Mouse (Mus musculus) CH12.LX (cell line): ENCODE data around the gene Scn4a. TPM values are rescaled to one million over a fixed set of nuclear protein-coding genes. Genes with fewer than 3 reads are reported as not detected.
A peak's percentile ranks its signal among the peaks of the same experiment; 100 is the strongest.

ENCODE experiments used
- DNase-seq: peaks from one replicate; pipeline ENCODE4 v3.0.0-alpha.2; 2013; ENCODE audit errors: extremely low read depth
- H3K27ac ChIP-seq: 2 replicates; pipeline ENCODE4 v1.5.1; 2012; ENCODE audit warnings: low read depth, mild to moderate bottlenecking, control low read depth, moderate library complexity; ENCODE audit not compliant: insufficient read depth
- H3K27me3 ChIP-seq: replicated peaks from 2 replicates; pipeline ENCODE3; 2012; ENCODE audit warnings: inconsistent platforms
- H3K36me3 ChIP-seq, 2 experiments: replicated peaks in 1 of 2; 2 replicates each; pipeline versions ENCODE3 to v1.6.1; 2012; ENCODE audit warnings: inconsistent platforms in 1 of 2, low read length in 1 of 2, mild to moderate bottlenecking in 1 of 2, mixed read lengths in 1 of 2, moderate library complexity in 1 of 2; ENCODE audit not compliant: control insufficient read depth in 1 of 2, insufficient read depth in 1 of 2
- H3K4me1 ChIP-seq, 2 experiments: 2 replicates each; pipeline ENCODE4 v1.6.1; 2012; ENCODE audit warnings: inconsistent platforms in 1 of 2, moderate library complexity in 1 of 2; ENCODE audit not compliant: insufficient read depth in 2 of 2, control insufficient read depth in 1 of 2
- H3K4me2 ChIP-seq: 2 replicates; pipeline ENCODE4 v1.6.1; 2012; ENCODE audit warnings: low read depth, mild to moderate bottlenecking, control low read depth; ENCODE audit not compliant: poor library complexity, insufficient read depth, severe bottlenecking
- H3K4me3 ChIP-seq, 3 experiments: fragments of 150-350 bp in 1 of 3; sonication (generic) in 1 of 3; replicated peaks in 1 of 3; 2 replicates each; pipeline versions ENCODE3 to v1.5.1; 2011 to 2012; ENCODE audit warnings: low read depth in 2 of 3, low read length in 2 of 3, mild to moderate bottlenecking in 2 of 3, moderate library complexity in 2 of 3, control low read depth in 1 of 3, improper control_type of control experiment in 1 of 3, inconsistent platforms in 1 of 3, mixed read lengths in 1 of 3; ENCODE audit not compliant: poor library complexity in 1 of 3
- H3K79me2 ChIP-seq: replicated peaks from 2 replicates; pipeline ENCODE4 v1.6.1; 2012; ENCODE audit warnings: mild to moderate bottlenecking, moderate library complexity; ENCODE audit not compliant: control insufficient read depth, poor library complexity, insufficient read depth, severe bottlenecking; ENCODE audit errors: extremely low read depth
- H3K9ac ChIP-seq: 2 replicates; pipeline ENCODE4 v1.6.1; 2012; ENCODE audit warnings: low read depth, mild to moderate bottlenecking, control low read depth, moderate library complexity; ENCODE audit not compliant: insufficient read depth
- H3K9me3 ChIP-seq: replicated peaks from 2 replicates; pipeline ENCODE3; 2012; ENCODE audit warnings: low read length, inconsistent platforms, mixed read lengths
- BHLHE40 ChIP-seq: IDR thresholded peaks from 2 replicates; pipeline ENCODE4 v1.6.1; 2011; ENCODE audit warnings: mild to moderate bottlenecking, low read depth, low read length, improper control_type of control experiment
- CHD1 ChIP-seq: IDR thresholded peaks from 2 replicates; pipeline ENCODE4 v1.6.1; 2012; ENCODE audit warnings: low read depth, low read length, improper control_type of control experiment, inconsistent platforms
- CHD2 ChIP-seq: IDR thresholded peaks from 2 replicates; pipeline ENCODE4 v1.6.1; 2011; ENCODE audit warnings: low read length, improper control_type of control experiment
- CTCF ChIP-seq, 2 experiments: IDR thresholded peaks in 1 of 2; conservative IDR thresholded peaks in 1 of 2; 2 replicates each; pipeline ENCODE4 v1.5.1; 2011 to 2012; ENCODE audit warnings: low read depth in 2 of 2, low read length in 2 of 2, improper control_type of control experiment in 1 of 2, inconsistent platforms in 1 of 2, mild to moderate bottlenecking in 1 of 2, moderate library complexity in 1 of 2
- ELF1 ChIP-seq: IDR thresholded peaks from 2 replicates; pipeline ENCODE4 v1.6.1; 2014; ENCODE audit warnings: low read depth, mild to moderate bottlenecking, inconsistent platforms, low read length, improper control_type of control experiment
- EP300 ChIP-seq: IDR thresholded peaks from 2 replicates; pipeline ENCODE4 v1.6.1; 2011; ENCODE audit warnings: low read length, improper control_type of control experiment
- ETS1 ChIP-seq: conservative IDR thresholded peaks from 2 replicates; pipeline ENCODE4 v1.6.1; 2012; ENCODE audit warnings: low read depth, mild to moderate bottlenecking, inconsistent platforms, low read length, improper control_type of control experiment, moderate library complexity
- GABPA ChIP-seq: IDR thresholded peaks from 2 replicates; pipeline ENCODE4 v1.6.1; 2012; ENCODE audit warnings: low read depth, low read length, improper control_type of control experiment, inconsistent platforms; ENCODE audit not compliant: insufficient replicate concordance
- HCFC1 ChIP-seq: IDR thresholded peaks from 2 replicates; pipeline ENCODE4 v1.6.1; 2012; ENCODE audit warnings: low read depth, mild to moderate bottlenecking, inconsistent platforms, low read length, improper control_type of control experiment
- IRF4 ChIP-seq: IDR thresholded peaks from 2 replicates; pipeline ENCODE4 v1.6.1; 2014; ENCODE audit warnings: low read depth, mild to moderate bottlenecking, inconsistent platforms, low read length, improper control_type of control experiment
- JUND ChIP-seq: conservative IDR thresholded peaks from 2 replicates; pipeline ENCODE4 v1.6.1; 2011; ENCODE audit warnings: low read depth, low read length, improper control_type of control experiment
- MAFK ChIP-seq: IDR thresholded peaks from 2 replicates; pipeline ENCODE4 v1.6.1; 2011; ENCODE audit warnings: low read length, improper control_type of control experiment; ENCODE audit not compliant: insufficient replicate concordance
- MAZ ChIP-seq: IDR thresholded peaks from 2 replicates; pipeline ENCODE4 v1.6.1; 2012; ENCODE audit warnings: low read depth, mild to moderate bottlenecking, inconsistent platforms, low read length, improper control_type of control experiment, moderate library complexity
- MEF2A ChIP-seq: IDR thresholded peaks from 2 replicates; pipeline ENCODE4 v1.6.1; 2014; ENCODE audit warnings: low read depth, mild to moderate bottlenecking, inconsistent platforms, low read length, improper control_type of control experiment, borderline replicate concordance
- MYC ChIP-seq: IDR thresholded peaks from 2 replicates; pipeline ENCODE4 v1.6.1; 2011; ENCODE audit warnings: low read depth, mild to moderate bottlenecking, improper control_type of control experiment, low read length
- NELFE ChIP-seq: IDR thresholded peaks from 2 replicates; pipeline ENCODE4 v1.6.1; 2011; ENCODE audit warnings: low read depth, low read length, improper control_type of control experiment
- NRF1 ChIP-seq: IDR thresholded peaks from 2 replicates; pipeline ENCODE4 v1.6.1; 2014; ENCODE audit warnings: low read depth, mild to moderate bottlenecking, inconsistent platforms, low read length, improper control_type of control experiment, moderate library complexity
- PAX5 ChIP-seq: IDR thresholded peaks from 2 replicates; pipeline ENCODE4 v1.6.1; 2012; ENCODE audit warnings: low read length, inconsistent platforms, mixed read lengths
- POLR2A ChIP-seq: IDR thresholded peaks from 2 replicates; pipeline ENCODE4 v1.6.1; 2011; ENCODE audit warnings: low read depth, mild to moderate bottlenecking, improper control_type of control experiment, low read length
- POLR2AphosphoS2 ChIP-seq: IDR thresholded peaks from 2 replicates; pipeline ENCODE4 v1.6.1; 2011; ENCODE audit warnings: low read depth, low read length, improper control_type of control experiment
- RAD21 ChIP-seq: IDR thresholded peaks from 2 replicates; pipeline ENCODE4 v1.6.1; 2011; ENCODE audit warnings: low read depth, mild to moderate bottlenecking, low read length, improper control_type of control experiment, moderate library complexity
- RCOR1 ChIP-seq: conservative IDR thresholded peaks from 2 replicates; pipeline ENCODE4 v1.6.1; 2012; ENCODE audit warnings: low read depth, mild to moderate bottlenecking, inconsistent platforms, low read length, improper control_type of control experiment
- SMC3 ChIP-seq: IDR thresholded peaks from 2 replicates; pipeline ENCODE4 v1.6.1; 2011; ENCODE audit warnings: low read depth, low read length, improper control_type of control experiment
- TBP ChIP-seq: conservative IDR thresholded peaks from 2 replicates; pipeline ENCODE4 v1.6.1; 2011; ENCODE audit warnings: low read depth, low read length, improper control_type of control experiment
- TCF12 ChIP-seq: IDR thresholded peaks from 2 replicates; pipeline ENCODE4 v1.6.1; 2014; ENCODE audit warnings: low read depth, mild to moderate bottlenecking, inconsistent platforms, low read length, improper control_type of control experiment
- UBTF ChIP-seq: IDR thresholded peaks from 2 replicates; pipeline ENCODE4 v1.6.1; 2012; ENCODE audit warnings: low read depth, mild to moderate bottlenecking, inconsistent platforms, low read length, improper control_type of control experiment, moderate library complexity
- USF1 ChIP-seq: IDR thresholded peaks from 2 replicates; pipeline ENCODE4 v1.6.1; 2014; ENCODE audit warnings: low read depth, mild to moderate bottlenecking, inconsistent platforms, low read length, improper control_type of control experiment
- ZC3H11A ChIP-seq: IDR thresholded peaks from 2 replicates; pipeline ENCODE4 v1.6.1; 2012; ENCODE audit warnings: low read depth, mild to moderate bottlenecking, inconsistent platforms, low read length, improper control_type of control experiment
- ZKSCAN1 ChIP-seq: IDR thresholded peaks from 2 replicates; pipeline ENCODE4 v1.6.1; 2012; ENCODE audit warnings: low read depth, inconsistent platforms, low read length, improper control_type of control experiment, borderline replicate concordance
- ZMIZ1 ChIP-seq: IDR thresholded peaks from 2 replicates; pipeline ENCODE4 v1.6.1; 2012; ENCODE audit warnings: low read depth, mild to moderate bottlenecking, inconsistent platforms, low read length, improper control_type of control experiment
- ZNF384 ChIP-seq: IDR thresholded peaks from 2 replicates; pipeline ENCODE4 v1.6.1; 2012; ENCODE audit warnings: low read depth, low read length, improper control_type of control experiment, inconsistent platforms
- dilution Hi-C: fragments of 300-500 bp; cut with MboI; formaldehyde crosslinking; loops from 2 replicates; pipeline ENCODE4 v1.14.3; 2020; ENCODE audit warnings: low sequenced_read_pairs; ENCODE audit not compliant: extremely low pct_unique_long_range_greater_than_20kb, extremely low pct_ligation_motif_present
- in situ Hi-C: fragments of 300-500 bp; cut with MboI; formaldehyde crosslinking; loops from 3 replicates; pipeline ENCODE4 v1.14.3; 2019; ENCODE audit warnings: low sequenced_read_pairs, low pct_ligation_motif_present, low pct_unique_long_range_greater_than_20kb, mixed read lengths
- polyA plus RNA-seq: library from polyadenylated mRNA; unstranded; fragments of >175 nt; gene quantifications from 2 replicates; pipeline ENCODE4 v1.2.1, GENCODE M21; 2012; ENCODE audit warnings: low read depth; ENCODE audit not compliant: insufficient read length
- total RNA-seq, 2 experiments: library from RNA; depleted of rRNA; stranded (reverse); fragments of 300-350 nt in 1 of 2; fragments of >200 nt in 1 of 2; gene quantifications; 2 replicates each; pipeline ENCODE4 v1.2.3; 2012 to 2014

Scn4a gene
- total and polyA plus RNA-seq, 3 experiments = 0.55 to 0.97 (median 0.64) TPM

GRCm38 (mm10) chr11:106316416-106316815 is 36.7 kb downstream of the Scn4a start:
- Histone ChIP-seq H3K4me1 (peaks cover 39 to 73% of the 10 kb centered on the region in 2 experiments), H3K27ac (no peak overlapping the region)

GRCm38 (mm10) chr11:106314333-106314812 is 38.7 kb downstream of the Scn4a start, which contains the start of gene Cd79b:
Cd79b (minus strand) TSS chr11:106314762.
- dilution Hi-C loops (no loop called here), in situ Hi-C loops (loop anchor here (25.0 kb wide), 1 partner anchor 448 kb away; the partner anchor contains the start of genes Milr1 and Pecam1)
- peak; percentile 95 for DNase-seq
- peaks cover 37% of the 10 kb centered on the region for H3K79me2 ChIP-seq
- peak within 1 kb of the TSS; percentile 76 for H3K4me2 ChIP-seq
- peaks cover 34 to 35% of the 10 kb centered on the region in 2 experiments for H3K36me3 ChIP-seq
- H3K27me3 ChIP-seq = no peaks in the 10 kb centered on the region
- peak within 1 kb of the TSS; percentile 75 to 97 (median 97) for H3K4me3 ChIP-seq
- peaks cover 47 to 86% of the 10 kb centered on the region in 2 experiments for H3K4me1 ChIP-seq
- H3K9ac ChIP-seq = peak within 1 kb of the TSS; percentile 100
- H3K27ac ChIP-seq = peak within 1 kb of the TSS; percentile 99
- H3K9me3 ChIP-seq = no peaks in the 10 kb centered on the region
- TF ChIP-seq JUND (no peak), GABPA (no peak), POLR2A (peak; percentile 98), NRF1 (peak; percentile 39; the same call in 1 of the 2 replicates), POLR2AphosphoS2 (peak; percentile 82; the same call in 1 of the 2 replicates), MYC (peak; percentile 65; the same call in 1 of the 2 replicates), USF1 (no peak), SMC3 (peak; percentile 20; the same call in 1 of the 2 replicates), MAZ (peak; percentile 94), TCF12 (peak; percentile 99), ZMIZ1 (peak; percentile 97), ELF1 (peak; percentile 84), UBTF (no peak), RCOR1 (peak; percentile 68; the same call in 1 of the 2 replicates), ETS1 (peak; percentile 93), CTCF (conservative IDR thresholded peaks at IDR 0.05 in 1 of 2, IDR thresholded peaks at IDR 0.05 in 1 of 2; ENCODE audit: low read depth in 2 of 2, low read length in 2 of 2) (no peak), MAFK (no peak), HCFC1 (no peak; the same call in 1 of the 2 replicates), EP300 (peak; percentile 90), IRF4 (peak; percentile 77), MEF2A (peak; percentile 91), ZKSCAN1 (no peak), PAX5 (no peak), BHLHE40 (peak; percentile 78), ZNF384 (no peak), CHD2 (peak; percentile 78; the same call in 1 of the 2 replicates), TBP (peak; percentile 95), ZC3H11A (no peak), RAD21 (no peak; the same call in 1 of the 2 replicates)

More at GRCm38 (mm10) chr11:106316416-106316815, 36.7 kb downstream of the Scn4a start:
- TF ChIP-seq MAZ (no peak), CHD1 (no peak), JUND (no peak), UBTF (no peak), TBP (no peak), ZNF384 (no peak), RCOR1 (no peak), NELFE (no peak)
- H3K36me3 ChIP-seq = peaks cover 21 to 22% of the 10 kb centered on the region in 2 experiments
- H3K27me3 ChIP-seq = no peaks in the 10 kb centered on the region
- dilution Hi-C loops = no loop called here
- H3K79me2 ChIP-seq = peaks cover 29% of the 10 kb centered on the region
- no peak overlapping the region for H3K9ac ChIP-seq
- H3K4me2 ChIP-seq = no peak overlapping the region
- no peak overlapping the region for H3K4me3 ChIP-seq
- in situ Hi-C loops = loop anchor here (25.0 kb wide), 1 partner anchor 446 kb away; the partner anchor contains the start of genes Milr1 and Pecam1
- H3K9me3 ChIP-seq = no peaks in the 10 kb centered on the region
- no peak for DNase-seq
